Mouse (Mus musculus) heart, embryonic 14.5 days (tissue): ENCODE results near the gene Phlda1. TPM values are rescaled to one million over a fixed set of nuclear protein-coding genes. Genes with fewer than 3 reads are reported as not detected.
A peak's percentile ranks its signal among the peaks of the same experiment; 100 is the strongest.

Experiments used
- ATAC-seq: fragments of 200-750 bp; cut with Nextera tagmentation; 2 replicates; pipeline ENCODE4 v1.8.0; 2017; ENCODE audit warnings: low read depth, moderate TSS enrichment; ENCODE audit not compliant: insufficient number of reproducible peaks, insufficient read depth, low FRiP score
- H3K27ac ChIP-seq, 2 experiments: fragments of 200-500 bp in 1 of 2; fragments of 300-500 bp in 1 of 2; sonication (generic) in 1 of 2; replicated peaks in 1 of 2; 2 replicates each; pipeline ENCODE4 v1.5.1; 2012 to 2014; ENCODE audit warnings: low read depth in 2 of 2, low read length in 2 of 2, control low read depth in 1 of 2, mild to moderate bottlenecking in 1 of 2, mixed read lengths in 1 of 2; ENCODE audit not compliant: control insufficient read depth in 1 of 2, insufficient read depth in 1 of 2
- H3K27me3 ChIP-seq: fragments of 300-500 bp; sonication (generic); 2 replicates; pipeline ENCODE4 v1.6.1; 2014; ENCODE audit warnings: mild to moderate bottlenecking, low read length, control low read depth; ENCODE audit not compliant: control insufficient read depth, insufficient read depth
- H3K36me3 ChIP-seq: fragments of 300-500 bp; sonication (generic); 2 replicates; pipeline ENCODE4 v1.6.1; 2014; ENCODE audit warnings: mild to moderate bottlenecking, control low read depth, low read length, mixed read lengths; ENCODE audit not compliant: control insufficient read depth, insufficient read depth
- H3K4me1 ChIP-seq, 2 experiments: fragments of 200-500 bp in 1 of 2; fragments of 300-500 bp in 1 of 2; sonication (generic) in 1 of 2; 2 replicates each; pipeline ENCODE4 v1.6.1; 2012 to 2014; ENCODE audit warnings: low read length in 2 of 2, control low read depth in 1 of 2, mixed read lengths in 1 of 2; ENCODE audit not compliant: control insufficient read depth in 2 of 2, insufficient read depth in 2 of 2
- H3K4me2 ChIP-seq: fragments of 300-500 bp; sonication (generic); 2 replicates; pipeline ENCODE4 v1.6.1; 2014; ENCODE audit warnings: mild to moderate bottlenecking, low read length
- H3K4me3 ChIP-seq, 2 experiments: fragments of 200-500 bp in 1 of 2; fragments of 300-500 bp in 1 of 2; sonication (generic) in 1 of 2; 2 replicates each; pipeline ENCODE4 v1.5.1; 2012 to 2014; ENCODE audit warnings: low read length in 2 of 2, mild to moderate bottlenecking in 2 of 2, control low read depth in 1 of 2, low read depth in 1 of 2, moderate library complexity in 1 of 2; ENCODE audit not compliant: control insufficient read depth in 1 of 2, insufficient read depth in 1 of 2
- H3K9ac ChIP-seq: fragments of 300-500 bp; sonication (generic); 2 replicates; pipeline ENCODE4 v1.6.1; 2014; ENCODE audit warnings: mild to moderate bottlenecking, low read length
- H3K9me3 ChIP-seq: fragments of 300-500 bp; sonication (generic); 2 replicates; pipeline ENCODE4 v1.6.1; 2016; ENCODE audit warnings: low read length, control low read depth; ENCODE audit not compliant: control insufficient read depth
- WGBS: fragments of 180-500 bp; shearing (Covaris S2); extraction: QIAGEN DNeasy Blood & Tissue Kit; methylation state at CpG from one replicate; pipeline ENCODE4 v1.1.7; 2014; 5-methylcytosine and 5-hydroxymethylcytosine counted together
- polyA plus RNA-seq: library from polyadenylated mRNA; unstranded; fragments of >200 nt; fragmentation: Nextera tagmentation; extraction: Ambion mirVana; gene quantifications from 2 replicates; pipeline ENCODE4 v1.2.1, GENCODE M21; 2014

The Phlda1 gene
- polyA plus RNA-seq, result 19.3 and 23.3 TPM in 2 replicates

- Histone ChIP-seq H3K27ac (peak within 1 kb of the TSS; percentile 80 to 95), H3K27me3 (no peaks in the 10 kb centered on the region), H3K9ac (peak within 1 kb of the TSS; percentile 97), H3K36me3 (no peaks in the 10 kb centered on the region; the same call in 1 of the 2 replicates), H3K9me3 (no peaks in the 10 kb centered on the region), H3K4me2 (peak within 1 kb of the TSS; percentile 87), H3K4me1 (peaks cover 9 to 42% of the 10 kb centered on the region in 2 experiments), H3K4me3 (peak within 1 kb of the TSS; percentile 77 to 89)
- ATAC-seq, result peak; percentile 92
- WGBS, result under 1% methylated on average over 77 of the region's 94 CpGs
Measured at GRCm38 (mm10) chr10:111506101-111506925, at the start of gene Phlda1. TSS of gene Phlda1 (plus strand) at chr10:111506286.

- ATAC-seq, result no peak
- Histone ChIP-seq H3K27me3 (no peaks in the 10 kb centered on the region), H3K9ac (no peak overlapping the region), H3K4me2 (no peak overlapping the region), H3K9me3 (no peaks in the 10 kb centered on the region), H3K4me1 (no peaks in the 10 kb centered on the region; a peak in 1 of 4 replicates), H3K27ac (no peak overlapping the region), H3K4me3 (no peak overlapping the region), H3K36me3 (no peaks in the 10 kb centered on the region)
- WGBS, result 68% methylated on average over 7 of the region's 7 CpGs
Measured at GRCm38 (mm10) chr10:111458088-111458487, 48.0 kb upstream of the Phlda1 start.

GRCm38 (mm10) chr10:111459040-111459439 lies 47.0 kb upstream of the Phlda1 start:
- H3K27ac ChIP-seq, result no peak overlapping the region
- H3K4me3 ChIP-seq, result no peak overlapping the region
- H3K9me3 ChIP-seq, result no peaks in the 10 kb centered on the region
- 78% methylated on average over 9 of the region's 9 CpGs for WGBS
- ATAC-seq, result no peak
- H3K27me3 ChIP-seq, result no peaks in the 10 kb centered on the region
- H3K4me2 ChIP-seq, result no peak overlapping the region
- no peaks in the 10 kb centered on the region for H3K36me3 ChIP-seq
- no peak overlapping the region for H3K9ac ChIP-seq
- H3K4me1 ChIP-seq, result no peaks in the 10 kb centered on the region; a peak in 1 of 4 replicates

GRCm38 (mm10) chr10:111459874-111460273 lies 46.2 kb upstream of the Phlda1 start:
- H3K27me3 ChIP-seq, result no peaks in the 10 kb centered on the region
- H3K9ac ChIP-seq, result no peak overlapping the region
- no peaks in the 10 kb centered on the region; a peak in 1 of 4 replicates for H3K4me1 ChIP-seq
- H3K27ac ChIP-seq, result no peak overlapping the region
- H3K9me3 ChIP-seq, result no peaks in the 10 kb centered on the region
- no peak overlapping the region for H3K4me2 ChIP-seq
- 79% methylated on average over 3 of the region's 3 CpGs for WGBS
- no peak overlapping the region for H3K4me3 ChIP-seq
- no peak for ATAC-seq
- no peaks in the 10 kb centered on the region for H3K36me3 ChIP-seq

GRCm38 (mm10) chr10:111460381-111460780 lies 45.7 kb upstream of the Phlda1 start:
- Histone ChIP-seq H3K27me3 (no peaks in the 10 kb centered on the region), H3K4me1 (no peaks in the 10 kb centered on the region), H3K36me3 (no peaks in the 10 kb centered on the region), H3K9me3 (no peaks in the 10 kb centered on the region), H3K4me3 (no peak overlapping the region), H3K27ac (no peak overlapping the region), H3K9ac (no peak overlapping the region), H3K4me2 (no peak overlapping the region)
- no peak for ATAC-seq
- WGBS, result 41% methylated on average over 4 of the region's 4 CpGs

GRCm38 (mm10) chr10:111464833-111465232 lies 41.3 kb upstream of the Phlda1 start:
- ATAC-seq, result no peak
- H3K4me3 ChIP-seq, result no peak overlapping the region
- no peaks in the 10 kb centered on the region for H3K9me3 ChIP-seq
- H3K4me2 ChIP-seq, result no peak overlapping the region
- H3K9ac ChIP-seq, result no peak overlapping the region
- no peaks in the 10 kb centered on the region for H3K36me3 ChIP-seq
- no peaks in the 10 kb centered on the region for H3K4me1 ChIP-seq
- H3K27ac ChIP-seq, result no peak overlapping the region
- H3K27me3 ChIP-seq, result no peaks in the 10 kb centered on the region
- 77% methylated on average over 1 of the region's 1 CpGs for WGBS

GRCm38 (mm10) chr10:111465409-111465808 lies 40.7 kb upstream of the Phlda1 start:
- Histone ChIP-seq H3K4me2 (no peak overlapping the region), H3K4me3 (no peak overlapping the region), H3K27me3 (no peaks in the 10 kb centered on the region), H3K9me3 (no peaks in the 10 kb centered on the region), H3K4me1 (no peaks in the 10 kb centered on the region), H3K9ac (no peak overlapping the region), H3K36me3 (no peaks in the 10 kb centered on the region), H3K27ac (no peak overlapping the region)
- 57% methylated on average over 2 of the region's 2 CpGs for WGBS
- no peak for ATAC-seq
